Mouse (Mus musculus): ENCODE measurements around the gene Stmn3.

Stmn3 gene

GRCm38 (mm10) chr2:181314080-181314810 lies at the start of gene Stmn3:
Gene Stmn3 (minus strand): TSS chr2:181314500.
- DNase-seq = peak; percentile 62

- DNase-seq = no peak
Observed at GRCm38 (mm10) chr2:181363946-181364345, 49.6 kb upstream of the Stmn3 start.

- DNase-seq = no peak
Observed at GRCm38 (mm10) chr2:181356780-181357179, 42.5 kb upstream of the Stmn3 start.

- DNase-seq = no peak
Observed at GRCm38 (mm10) chr2:181342766-181343165, 28.5 kb upstream of the Stmn3 start.

- DNase-seq = no peak
Observed at GRCm38 (mm10) chr2:181340426-181340825, 26.1 kb upstream of the Stmn3 start.

GRCm38 (mm10) chr2:181334023-181334422 lies 19.7 kb upstream of the Stmn3 start:
- DNase-seq = peak; percentile 57

- no peak for DNase-seq
Observed at GRCm38 (mm10) chr2:181332542-181332941, 18.2 kb upstream of the Stmn3 start.

- DNase-seq = no peak
Observed at GRCm38 (mm10) chr2:181326098-181326497, 11.8 kb upstream of the Stmn3 start.

- DNase-seq = no peak
Observed at GRCm38 (mm10) chr2:181322136-181322535, 7.8 kb upstream of the Stmn3 start.

- DNase-seq = no peak
Observed at GRCm38 (mm10) chr2:181320103-181320499, 5.8 kb upstream of the Stmn3 start.

- peak; percentile 76 for DNase-seq
Observed at GRCm38 (mm10) chr2:181319248-181320102, 5.2 kb upstream of the Stmn3 start, which contains the start of gene Rtel1. Gene Rtel1 (plus strand): TSS chr2:181319739.

GRCm38 (mm10) chr2:181313344-181314079 lies 788 bp downstream of the Stmn3 start:
- DNase-seq = no peak

- DNase-seq = no peak
Observed at GRCm38 (mm10) chr2:181313006-181313343, 1.3 kb downstream of the Stmn3 start.

GRCm38 (mm10) chr2:181312435-181312834 lies 1.9 kb downstream of the Stmn3 start:
- DNase-seq = no peak

- DNase-seq = no peak
Observed at GRCm38 (mm10) chr2:181307144-181307804, 7.0 kb downstream of the Stmn3 start.

GRCm38 (mm10) chr2:181304944-181305343 lies 9.4 kb downstream of the Stmn3 start:
- DNase-seq = no peak

GRCm38 (mm10) chr2:181302041-181302440 lies 12.3 kb downstream of the Stmn3 start:
- DNase-seq = no peak

- DNase-seq = no peak
Observed at GRCm38 (mm10) chr2:181290937-181291336, 23.4 kb downstream of the Stmn3 start.

GRCm38 (mm10) chr2:181288691-181289090 lies 25.6 kb downstream of the Stmn3 start:
- DNase-seq = no peak

- peak; percentile 96 for DNase-seq
Observed at GRCm38 (mm10) chr2:181287958-181288350, 26.3 kb downstream of the Stmn3 start, which contains the start of gene Gmeb2. Gene Gmeb2 (minus strand): TSS chr2:181288035.

- DNase-seq = peak; percentile 74
Observed at GRCm38 (mm10) chr2:181287338-181287957, 26.9 kb downstream of the Stmn3 start.
